Mouse (Mus musculus) spleen, adult 2 months (tissue): ENCODE data around the gene Itpkb.

Experiments
- CTCF ChIP-seq: fragments of 200-500 bp; IDR thresholded peaks from 2 replicates; pipeline ENCODE4 v1.5.1; 2011; ENCODE audit warnings: mild to moderate bottlenecking, inconsistent platforms; ENCODE audit not compliant: insufficient read depth, insufficient read length, insufficient replicate concordance; ENCODE audit errors: extremely low read depth
- POLR2A ChIP-seq: fragments of 200-500 bp; IDR thresholded peaks from 2 replicates; pipeline ENCODE4 v1.6.1; 2011; ENCODE audit warnings: low read depth, low read length, inconsistent platforms

- TF ChIP-seq CTCF (no peak), POLR2A (no peak)
Observed at GRCm38 (mm10) chr1:180296088-180296487, 34.2 kb upstream of the Itpkb start.
